In genomic region chr11:77792566-77792909, GRCm38 (mm10) we compare ENCODE assay signal across 9 mouse cellular contexts. TPM values are rescaled to one million over a fixed set of nuclear protein-coding genes. Genes with fewer than 3 reads are reported as not detected.
DNase-seq lines count a peak whose midpoint lies in the region; ATAC-seq and TF ChIP-seq lines count a peak whose summit lies in the region.
"Had no signal": no experiment of that assay in that cellular context is flagged by ENCODE, and none has a peak within 500 bp of the region (broad histone marks: within the 10 kb centered on the region; RNA-seq: fewer than 3 reads in every experiment).

No protein-coding gene starts in this region.

- DNase-seq in heart, adult 2 months, result no peak
- no peak for DNase-seq in heart, postnatal 36 days
- peak; percentile 40 for DNase-seq in testis, postnatal 10 days (ENCODE audit: low spot score)
- no peak for DNase-seq in testis, postnatal 14 days (ENCODE audit: low spot score)
- DNase-seq in natural killer cell, adult 2 months (ENCODE audit: low spot score in 2 of 2), result no peak
- DNase-seq in Muller cell, postnatal 12 days (ENCODE audit: inconsistent ontology term), result no peak
- DNase-seq in adrenal gland, postnatal 36 days, result no peak

- 0 out of 2 replicates have a peak, but pooled peaks cover 1% of the 10 kb centered on the region for H3K79me2 ChIP-seq in heart, adult 2 months (replicated peaks; ENCODE audit: control insufficient read depth, insufficient read depth, low read length)

- H3K36me3 ChIP-seq in heart, adult 2 months (ENCODE audit: control insufficient read depth, insufficient read depth, low read length), result peaks cover 6% of the 10 kb centered on the region
- H3K36me3 ChIP-seq in limb, embryonic 15.5 days, result no peaks in the 10 kb centered on the region

- WGBS in heart, adult 2 months, result 45% methylated on average over 7 of the region's 7 CpGs
- WGBS in limb, embryonic 15.5 days, result 62% methylated on average over 7 of the region's 7 CpGs

- H3K9me3 ChIP-seq in limb, embryonic 15.5 days, result no peaks in the 10 kb centered on the region

- peaks cover 12% of the 10 kb centered on the region for H3K4me1 ChIP-seq in heart, adult 2 months (ENCODE audit: control insufficient read depth, insufficient read depth, low read length)
- H3K4me1 ChIP-seq in limb, embryonic 15.5 days, result peaks cover 39% of the 10 kb centered on the region

- no peaks in the 10 kb centered on the region for H3K27me3 ChIP-seq in heart, adult 2 months (ENCODE audit: control insufficient read depth, insufficient read depth, low read length)
- no peaks in the 10 kb centered on the region for H3K27me3 ChIP-seq in limb, embryonic 15.5 days

- no peak overlapping the region for H3K9ac ChIP-seq in heart, adult 2 months (ENCODE audit: low read depth, low read length)
- H3K9ac ChIP-seq in limb, embryonic 15.5 days, result no peak overlapping the region

- no peak for ATAC-seq in limb, embryonic 15.5 days (ENCODE audit: insufficient number of reproducible peaks, low FRiP score, low TSS enrichment, low read depth)

- H3K4me3 ChIP-seq in heart, adult 2 months, result no peak overlapping the region
- no peak overlapping the region for H3K4me3 ChIP-seq in limb, embryonic 15.5 days

- no peak for TF ChIP-seq CTCF in heart, adult 2 months (IDR thresholded peaks at IDR 0.05)

- TF ChIP-seq POLR2A in heart, adult 2 months (IDR thresholded peaks at IDR 0.05; ENCODE audit: insufficient read depth, low read depth, low read length), result no peak

- H3K27ac ChIP-seq in heart, adult 2 months, result peak overlapping the region; percentile 53
- peak overlapping the region; percentile 89 for H3K27ac ChIP-seq in limb, embryonic 15.5 days

- intact Hi-C loops in heart, adult 2 months (cut with DNase I), result no loop called here
- intact Hi-C loops in heart, postnatal 36 days (cut with DNase I), result no loop called here

- TF ChIP-seq EP300 in heart, adult 2 months (IDR thresholded peaks at IDR 0.05; ENCODE audit: insufficient read depth, low read depth, low read length), result no peak

- peak overlapping the region; percentile 70; the same call in 1 of the 2 replicates for H3K4me2 ChIP-seq in limb, embryonic 15.5 days

RNA-seq across cellular contexts. Expression of gene Gm10277, which starts 5.0 kb away (rescaled TPM):
- total RNA-seq in heart, adult 2 months (2021), result not detected
- not detected in 2 replicates for polyA plus RNA-seq in heart, adult 2 months (2012; rRNA removed)
- total RNA-seq in heart, postnatal 36 days (2021), result not detected
- 0.90 and 0.92 TPM in 2 replicates for polyA plus RNA-seq in limb, embryonic 15.5 days (2015; fragmentation: Nextera tagmentation; extraction: Ambion mirVana)
- total RNA-seq in adrenal gland, postnatal 36 days (2021), result not detected
- total RNA-seq: layer of hippocampus, adult 18-20 months had no signal

RNA-seq across cellular contexts. Expression of gene Myo18a, which starts 29.5 kb away (rescaled TPM):
- total RNA-seq in heart, adult 2 months (2021), result 100 to 1,000 TPM; 240 to 274 TPM
- 98.6 and 107 TPM in 2 replicates for polyA plus RNA-seq in heart, adult 2 months (2012; rRNA removed)
- total RNA-seq in heart, postnatal 36 days (2021), result 100 to 1,000 TPM; 256 to 280 TPM
- 71.9 and 73.2 TPM in 2 replicates for polyA plus RNA-seq in limb, embryonic 15.5 days (2015; fragmentation: Nextera tagmentation; extraction: Ambion mirVana)
- 10 to 100 TPM; 56.7 to 76.3 TPM for total RNA-seq in adrenal gland, postnatal 36 days (2021)
